Mouse (Mus musculus) thymus, postnatal 4 days (tissue): Measurements from ENCODE around the gene Tcf19.
"Not testable (repeated sequence)": the region's sequence is repeated elsewhere in the genome, so short reads cannot be mapped to it uniquely, and the experiment has no call there.

Experiments used
- DNase-seq: peaks from one replicate; pipeline ENCODE4 v3.0.0; 2021

Tcf19 gene

GRCm38 (mm10) chr17:35532360-35532759 is 15.7 kb upstream of the Tcf19 start:
- no peak for DNase-seq

DNA sequence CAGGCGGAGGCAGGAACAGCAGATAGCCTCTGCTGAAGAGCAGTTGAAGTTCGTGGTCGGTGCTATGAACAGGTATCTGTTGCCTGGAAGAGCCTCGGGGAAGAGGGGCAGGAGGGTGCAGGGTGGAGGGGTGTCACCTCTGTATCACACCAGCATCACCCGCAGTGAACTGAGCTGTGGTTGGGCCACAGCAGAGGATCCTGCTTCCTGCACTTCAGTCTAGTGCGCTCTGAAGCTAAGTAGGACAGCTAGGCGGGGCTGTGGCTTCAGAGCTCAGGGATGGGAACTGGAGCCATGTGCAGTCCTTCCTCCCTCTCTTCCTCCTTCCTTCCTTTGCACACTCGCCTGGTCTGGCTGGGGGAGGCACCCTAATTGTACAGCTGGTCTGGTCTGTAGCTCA is 10.0 kb upstream of the Tcf19 start:
- peak; percentile 65 for DNase-seq

- no peak for DNase-seq
These were observed 7.7 kb upstream of the Tcf19 start for GRCm38 (mm10) chr17:35524354-35524753.

DNA sequence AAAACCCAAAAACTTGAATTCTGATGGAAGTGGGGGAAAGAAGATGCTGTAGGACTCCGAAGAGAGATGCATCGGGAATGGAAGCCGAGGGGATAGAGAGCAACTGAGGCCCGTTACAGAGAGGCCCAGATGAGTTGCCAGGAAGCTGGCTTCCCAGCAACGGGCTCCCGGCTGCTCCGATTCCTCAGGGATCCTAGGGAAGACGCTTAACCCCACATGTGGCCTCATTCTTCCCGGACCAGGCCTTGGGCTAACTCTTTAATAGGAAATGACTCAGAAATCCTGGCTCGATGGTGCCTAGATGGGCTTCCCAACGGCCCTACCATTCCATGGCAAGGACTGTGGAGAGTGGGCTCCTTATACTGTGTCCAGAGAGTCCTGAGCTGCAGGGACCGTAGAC is 902 bp upstream of the Tcf19 start:
- DNase-seq, result no peak

DNA sequence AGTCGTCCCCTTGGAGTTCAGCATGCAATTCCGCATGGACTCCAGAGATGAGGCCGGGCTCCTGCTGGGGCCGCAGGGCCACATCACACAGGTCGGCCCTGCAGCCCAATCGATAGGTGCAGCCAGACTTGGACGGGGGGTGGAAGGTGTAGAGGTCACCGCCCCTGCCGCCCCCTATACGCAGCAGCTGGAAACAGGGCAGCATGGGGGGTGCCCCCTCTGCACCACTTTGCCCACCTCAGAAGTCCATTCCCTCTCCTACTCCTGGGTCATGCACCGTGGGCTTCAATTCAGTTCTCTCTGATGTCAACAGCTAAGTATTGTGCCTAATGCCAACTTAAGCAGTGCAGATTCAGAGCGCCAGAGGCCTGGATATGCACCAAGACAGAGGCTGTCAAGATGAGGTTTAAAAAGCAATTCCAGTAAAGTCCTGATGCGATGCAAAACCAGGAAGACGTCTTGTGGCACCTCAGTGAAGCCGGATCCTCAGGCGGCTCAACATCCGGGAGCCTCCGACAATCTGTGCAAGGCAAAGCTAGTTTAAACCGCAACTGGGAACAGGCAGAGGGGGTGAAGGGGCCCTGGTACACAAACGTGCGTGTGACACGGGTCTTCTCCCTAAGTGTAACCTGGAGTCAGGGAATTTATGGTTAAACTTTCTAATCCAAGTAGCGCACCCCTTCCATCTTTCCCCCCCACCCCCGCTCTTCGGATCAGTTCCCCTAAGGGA is 548 bp downstream of the Tcf19 start:
- DNase-seq, result peak; percentile 59

GRCm38 (mm10) chr17:35514756-35515155 is 1.9 kb downstream of the Tcf19 start:
- DNase-seq, result no peak

DNA sequence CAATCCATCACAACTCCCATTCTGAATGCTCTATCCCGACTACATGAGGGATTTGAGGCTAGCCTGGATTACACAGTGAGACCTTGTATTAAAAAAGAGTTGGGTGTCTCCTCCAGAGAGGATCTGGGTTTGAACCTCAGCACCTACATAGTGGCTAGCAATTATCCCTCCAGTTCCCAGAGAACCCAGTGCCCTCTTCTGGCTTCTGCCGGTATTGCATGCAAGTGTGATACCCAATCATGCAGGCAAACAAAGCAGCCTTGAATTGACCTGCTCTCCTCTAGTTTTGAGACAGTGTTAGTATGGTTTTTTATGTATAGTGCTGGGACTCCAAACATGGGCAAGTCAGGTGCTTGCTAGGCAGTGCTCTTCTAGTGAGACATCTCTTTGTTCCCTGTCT is 2.7 kb downstream of the Tcf19 start:
- DNase-seq, result peak; percentile 93

- no peak for DNase-seq
These were observed 3.6 kb downstream of the Tcf19 start for GRCm38 (mm10) chr17:35512916-35513626.

DNA sequence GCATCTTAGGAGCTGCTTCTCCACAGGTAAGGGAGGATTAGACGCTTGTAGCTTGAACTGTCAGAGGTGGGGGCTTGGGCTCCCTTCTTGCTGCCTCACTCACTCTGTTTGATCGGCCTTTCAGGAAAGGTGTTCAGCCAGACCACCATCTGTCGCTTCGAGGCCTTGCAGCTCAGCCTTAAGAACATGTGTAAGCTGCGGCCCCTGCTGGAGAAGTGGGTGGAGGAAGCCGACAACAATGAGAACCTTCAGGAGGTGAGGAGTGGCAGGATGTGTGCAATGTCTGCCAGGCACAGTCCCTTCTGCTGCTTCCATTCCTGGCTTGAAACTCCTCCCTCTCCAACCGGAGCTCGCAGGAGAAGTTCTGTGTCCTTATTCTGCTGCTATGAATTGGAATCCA is 7.3 kb downstream of the Tcf19 start:
- DNase-seq, result peak; percentile 83

DNA sequence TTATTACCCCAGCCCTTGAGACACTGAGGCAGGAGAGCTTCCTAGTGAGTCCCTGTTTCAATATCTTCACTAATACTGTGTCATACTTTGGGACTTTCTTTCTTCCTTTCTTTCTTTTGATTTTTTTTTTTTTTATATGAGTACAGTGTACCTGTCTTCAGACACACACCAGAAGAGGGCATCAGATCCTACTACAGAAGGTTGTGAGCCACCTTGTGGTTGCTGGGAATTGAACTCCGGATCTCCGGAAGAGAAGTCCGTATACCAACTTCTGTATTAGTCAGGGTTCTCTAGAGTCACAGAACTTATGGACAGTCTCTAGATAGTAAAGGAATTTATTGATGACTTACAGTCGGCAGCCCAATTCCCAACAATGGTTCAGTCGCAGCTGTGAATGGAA is 8.3 kb downstream of the Tcf19 start:
- DNase-seq, result not testable (repeated sequence)

DNA sequence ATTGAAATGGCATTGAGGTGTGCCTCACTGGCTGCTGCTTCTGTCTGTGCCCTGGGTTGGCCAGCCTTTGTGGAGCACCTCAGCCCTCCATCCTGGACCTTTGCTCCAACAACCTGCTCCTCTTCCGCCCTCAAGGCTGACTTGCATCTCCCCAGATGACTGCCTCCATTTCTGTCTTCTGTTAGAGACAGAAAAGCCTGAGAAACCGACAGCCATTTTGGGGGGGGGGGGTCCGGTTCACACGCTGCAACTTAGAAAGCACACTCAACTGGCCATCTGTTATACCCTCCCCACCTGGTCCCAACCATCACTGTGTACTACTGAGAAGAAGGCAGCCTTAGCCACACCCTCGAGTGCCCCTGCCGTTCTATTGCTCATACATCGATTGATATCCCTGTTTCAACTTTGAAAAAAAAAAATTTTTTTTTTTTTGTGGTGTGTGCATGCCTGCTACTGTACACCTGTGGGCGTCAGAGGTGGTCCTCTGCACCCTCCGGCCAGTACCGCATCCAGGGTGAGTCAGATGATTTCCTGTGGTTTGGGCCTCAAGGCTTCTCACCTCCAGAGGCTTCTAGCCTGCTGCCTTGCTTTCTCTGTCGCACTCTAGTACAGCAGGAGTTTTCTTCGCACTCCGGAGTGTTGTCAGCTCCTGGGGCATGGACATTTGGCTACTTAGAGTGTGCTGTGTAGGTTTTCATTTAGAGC is 8.9 kb downstream of the Tcf19 start:
- no peak for DNase-seq

DNA sequence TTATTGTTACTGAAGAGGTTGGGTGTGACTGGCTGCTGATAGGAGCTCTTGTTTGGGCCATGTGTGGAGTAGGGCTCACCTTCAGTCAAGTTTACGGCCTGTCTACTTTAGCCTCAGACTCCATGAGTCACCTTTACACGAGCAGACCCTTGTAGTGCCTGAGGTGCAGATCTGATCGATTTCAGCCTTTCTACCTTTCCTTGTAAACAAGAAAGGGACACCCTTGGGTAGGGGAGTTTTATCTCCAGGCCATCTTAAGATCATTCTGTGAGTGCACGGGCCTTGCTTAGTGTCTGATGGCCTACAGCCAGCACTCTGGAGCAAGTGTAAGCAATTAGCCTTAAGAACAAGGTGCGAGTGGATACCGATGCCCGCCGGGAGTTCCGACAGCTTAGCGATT is 9.7 kb downstream of the Tcf19 start:
- no peak for DNase-seq

- DNase-seq, result no peak
These were observed 10.8 kb downstream of the Tcf19 start, which contains the start of gene Pou5f1 for GRCm38 (mm10) chr17:35505776-35506175. Gene Pou5f1 (plus strand): TSS chr17:35506018.

DNA sequence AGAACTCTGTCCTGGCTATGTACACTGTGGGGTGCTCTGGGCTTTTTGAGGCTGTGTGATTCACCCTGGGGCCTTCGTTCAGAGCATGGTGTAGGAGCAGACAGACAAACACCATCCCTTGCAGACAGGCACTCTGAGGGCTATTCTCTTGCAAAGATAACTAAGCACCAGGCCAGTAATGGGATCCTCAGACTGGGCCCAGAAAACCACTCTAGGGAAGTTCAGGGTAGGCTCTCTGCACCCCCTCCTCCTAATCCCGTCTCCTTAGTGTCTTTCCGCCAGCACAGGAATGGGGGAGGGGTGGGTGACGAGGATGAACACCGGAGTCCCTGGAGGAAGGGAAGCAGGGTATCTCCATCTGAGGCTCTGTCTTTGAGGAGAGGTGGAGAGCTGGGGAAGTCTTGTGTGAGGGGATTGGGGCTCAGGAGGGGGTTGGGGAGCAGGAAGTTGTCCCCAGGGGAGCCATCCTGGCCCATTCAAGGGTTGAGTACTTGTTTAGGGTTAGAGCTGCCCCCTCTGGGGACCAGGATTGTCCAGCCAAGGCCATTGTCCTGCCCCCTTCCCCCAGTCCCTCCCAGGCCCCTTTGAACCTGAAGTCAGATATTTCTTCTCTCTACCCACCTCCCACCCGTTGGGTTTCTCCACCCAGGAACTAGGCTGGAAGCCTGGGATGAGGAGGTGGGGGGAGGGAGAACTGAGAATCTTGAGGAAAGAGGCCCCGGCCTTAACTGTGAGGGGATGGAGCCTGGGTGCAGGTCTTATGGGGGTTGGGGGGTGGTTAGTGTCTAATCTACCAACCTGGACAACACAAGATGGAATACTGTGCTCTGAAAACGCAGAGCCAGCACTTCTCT is 11.8 kb downstream of the Tcf19 start:
- DNase-seq, result no peak

DNA sequence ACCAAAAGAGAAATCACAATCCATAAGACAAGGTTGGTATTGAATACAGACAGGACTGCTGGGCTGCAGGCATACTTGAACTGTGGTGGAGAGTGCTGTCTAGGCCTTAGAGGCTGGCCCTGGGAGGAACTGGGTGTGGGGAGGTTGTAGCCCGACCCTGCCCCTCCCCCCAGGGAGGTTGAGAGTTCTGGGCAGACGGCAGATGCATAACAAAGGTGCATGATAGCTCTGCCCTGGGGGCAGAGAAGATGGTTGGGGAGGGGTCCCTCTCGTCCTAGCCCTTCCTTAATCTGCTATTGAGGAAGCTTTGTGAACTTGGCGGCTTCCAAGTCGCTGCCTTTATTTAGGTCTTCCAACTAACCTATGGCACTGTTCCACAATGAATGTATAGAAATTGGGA is 12.8 kb downstream of the Tcf19 start:
- DNase-seq, result no peak

DNA sequence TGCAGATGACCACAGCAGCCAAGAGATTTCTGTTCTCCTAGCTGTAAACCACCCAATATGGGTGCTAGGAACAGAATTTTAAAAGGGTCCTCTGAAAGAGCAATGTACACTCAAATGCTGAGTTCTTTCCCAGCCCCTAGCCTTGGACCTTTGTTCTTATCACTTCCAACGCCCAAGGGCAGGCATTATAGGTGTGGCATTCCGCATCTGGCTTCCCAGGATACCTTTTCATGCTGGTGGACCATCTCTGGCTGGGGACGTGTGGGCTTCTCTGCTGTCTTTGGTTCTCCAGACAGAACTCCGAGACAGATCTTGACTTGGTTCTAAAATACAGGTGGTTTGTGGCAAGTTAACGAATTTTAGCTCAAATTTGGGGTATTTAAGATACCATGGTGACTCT is 13.9 kb downstream of the Tcf19 start:
- DNase-seq, result no peak

GRCm38 (mm10) chr17:35502226-35502625 is 14.4 kb downstream of the Tcf19 start:
- DNase-seq, result no peak

DNA sequence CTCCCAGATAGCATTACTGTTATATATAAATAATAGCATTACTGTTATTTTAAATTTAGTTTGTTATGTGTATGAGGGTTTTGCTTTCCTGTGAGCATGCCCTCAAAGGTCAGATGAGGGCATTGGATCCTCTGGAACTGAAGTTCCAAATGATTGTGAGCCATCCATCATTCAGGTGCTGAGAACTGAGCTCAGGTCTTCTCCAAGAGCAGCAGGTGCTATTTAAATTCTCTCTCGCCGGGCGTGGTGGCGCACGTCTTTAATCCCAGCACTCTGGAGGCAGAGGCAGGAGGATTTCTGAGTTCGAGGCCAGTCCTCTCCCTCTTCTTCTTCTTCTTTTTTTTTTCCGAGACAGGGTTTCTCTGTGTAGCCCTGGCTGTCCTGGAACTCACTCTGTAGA is 19.5 kb downstream of the Tcf19 start:
- no peak for DNase-seq

GRCm38 (mm10) chr17:35490320-35490719 is 26.3 kb downstream of the Tcf19 start:
- DNase-seq, result no peak

DNA sequence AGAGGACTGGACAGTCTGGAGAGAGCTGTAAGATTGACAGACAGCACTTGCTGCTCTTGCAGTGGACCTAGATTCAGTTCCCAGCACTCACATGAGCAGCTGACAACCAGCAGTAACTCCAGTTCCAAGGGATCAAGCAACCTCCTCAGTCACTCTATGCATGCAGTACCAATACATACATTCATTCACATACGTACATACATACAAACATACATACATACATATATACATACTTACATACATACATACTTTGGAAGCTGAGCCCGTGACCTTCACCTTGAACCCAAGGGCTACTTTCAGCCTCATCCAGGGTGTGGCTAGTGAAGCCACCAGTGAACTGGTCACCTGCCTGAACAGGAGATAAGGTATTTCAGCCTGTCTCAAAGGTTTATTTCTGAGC is 28.6 kb downstream of the Tcf19 start:
- no peak for DNase-seq

GRCm38 (mm10) chr17:35486726-35487125 is 29.9 kb downstream of the Tcf19 start:
- DNase-seq, result no peak

- DNase-seq, result no peak
These were observed 30.9 kb downstream of the Tcf19 start for GRCm38 (mm10) chr17:35485702-35486101.

DNA sequence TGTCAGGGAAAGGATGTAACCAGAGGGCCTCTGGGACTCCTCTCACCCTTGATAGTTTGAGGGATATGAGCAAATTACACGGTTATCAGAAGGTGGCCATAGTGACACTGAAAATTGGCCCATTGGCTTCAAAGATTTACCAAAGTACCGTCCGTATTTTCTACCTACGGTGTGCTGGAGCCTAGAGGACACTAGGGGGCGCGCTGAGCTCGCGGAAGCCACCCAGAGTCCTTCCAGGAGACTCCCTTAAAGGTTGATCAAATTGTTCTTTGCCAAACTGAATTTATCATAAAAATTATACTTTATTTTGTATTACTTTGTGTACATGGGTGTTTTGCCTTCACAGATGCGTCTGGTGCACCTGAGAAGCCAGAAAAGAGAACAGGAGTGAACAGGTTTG is 32.6 kb downstream of the Tcf19 start:
- DNase-seq, result peak; percentile 80
